Mouse (Mus musculus) 3134 (cell line): ENCODE measurements around the gene Fli1.
A peak's percentile ranks its signal among the peaks of the same experiment; 100 is the strongest.

Experiments
- DNase-seq: peaks from one replicate; pipeline ENCODE4 v3.0.0-alpha.2; 2011; ENCODE audit warnings: low spot score; ENCODE audit not compliant: insufficient read length; ENCODE audit errors: extremely low read depth

The Fli1 gene

DNA sequence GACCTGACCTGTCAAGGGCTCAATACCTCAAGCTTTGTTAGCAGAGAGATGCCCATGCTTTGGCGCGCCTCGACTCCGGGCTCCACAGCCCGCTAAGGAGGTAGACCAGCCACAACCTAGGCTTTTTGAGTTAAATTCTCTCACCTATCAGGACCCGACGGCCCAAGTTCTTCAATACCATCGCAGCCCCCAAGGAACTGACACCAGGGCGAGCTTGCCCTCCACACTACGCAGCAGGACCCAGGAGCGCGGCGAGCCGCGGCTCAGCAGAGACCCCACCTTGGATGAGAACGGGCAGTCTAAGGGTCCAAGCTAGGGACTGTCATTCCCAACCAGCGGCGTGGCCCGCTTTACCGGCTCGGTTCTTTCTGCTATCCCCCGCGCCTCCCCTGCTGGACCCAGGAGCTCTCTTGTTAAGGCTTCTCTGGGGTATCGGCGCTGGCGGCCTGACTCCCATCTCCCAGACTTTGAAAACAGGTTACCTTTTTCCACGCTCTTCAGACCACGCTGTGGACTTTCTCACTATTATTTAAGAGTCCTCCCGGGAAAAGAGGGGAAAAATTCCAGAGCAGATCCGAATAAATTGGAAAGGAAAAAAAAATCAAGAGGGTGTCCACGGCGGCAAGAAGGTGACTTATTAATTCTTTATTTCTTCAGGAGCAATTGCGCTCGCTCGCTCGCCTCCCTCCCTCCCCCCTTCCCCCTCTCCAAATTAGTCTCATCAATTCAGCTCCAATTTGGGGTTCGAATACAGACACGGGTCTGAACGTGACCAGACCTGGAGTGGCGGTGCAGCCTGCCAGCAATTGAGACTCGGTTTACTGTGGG lies at the start of gene Fli1:
TSS of gene Fli1 (minus strand) at position 650 of the 828 bp plus-strand sequence.
- no peak for DNase-seq

- DNase-seq = peak; percentile 76
These were observed 49.3 kb upstream of the Fli1 start for GRCm38 (mm10) chr9:32591732-32592582.

DNA sequence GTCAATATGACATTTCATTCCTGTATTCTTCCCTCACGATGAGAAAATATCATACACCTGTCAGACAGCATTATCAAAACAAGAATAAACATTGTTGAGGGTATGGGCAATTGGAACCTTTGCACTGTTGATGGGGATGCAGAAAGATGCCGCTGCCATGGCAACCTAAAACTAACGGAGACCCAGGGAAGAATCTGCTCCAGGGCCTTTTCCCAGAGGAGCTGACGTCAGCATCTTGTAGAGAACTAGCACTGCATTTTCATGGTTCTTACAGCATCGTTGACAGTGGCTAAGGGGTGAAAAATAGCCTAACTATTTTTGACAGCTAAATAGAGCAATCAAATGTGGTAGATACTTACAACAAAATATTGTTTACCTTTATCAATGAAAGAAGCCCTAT lies 47.9 kb upstream of the Fli1 start:
- no peak for DNase-seq

DNA sequence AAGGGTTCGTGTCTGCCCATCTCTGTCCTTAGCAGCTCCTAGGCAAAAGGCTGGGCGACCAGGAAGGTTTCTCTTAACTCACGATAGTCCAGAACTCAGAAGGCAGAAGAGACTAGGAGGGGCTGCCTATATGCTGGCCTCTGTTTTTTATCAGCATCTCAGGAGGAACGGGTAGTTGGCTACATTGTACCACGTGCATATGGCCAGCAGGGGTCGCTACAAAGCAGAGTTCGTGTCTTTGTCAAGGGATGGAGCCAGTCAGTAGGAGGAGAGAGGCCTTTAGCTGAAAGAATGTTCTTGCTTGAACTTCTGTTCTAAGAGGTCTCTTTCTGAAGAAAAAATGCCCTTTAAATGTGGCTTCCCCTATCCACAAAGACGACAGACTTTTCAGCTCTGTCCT lies 47.2 kb upstream of the Fli1 start:
- no peak for DNase-seq

- no peak for DNase-seq
These were observed 42.7 kb upstream of the Fli1 start for GRCm38 (mm10) chr9:32585357-32585756.

- DNase-seq = no peak
These were observed 41.2 kb upstream of the Fli1 start for GRCm38 (mm10) chr9:32583905-32584304.

GRCm38 (mm10) chr9:32581851-32582573 lies 39.4 kb upstream of the Fli1 start:
- no peak for DNase-seq

- no peak for DNase-seq
These were observed 35.8 kb upstream of the Fli1 start for GRCm38 (mm10) chr9:32578411-32578810.

DNA sequence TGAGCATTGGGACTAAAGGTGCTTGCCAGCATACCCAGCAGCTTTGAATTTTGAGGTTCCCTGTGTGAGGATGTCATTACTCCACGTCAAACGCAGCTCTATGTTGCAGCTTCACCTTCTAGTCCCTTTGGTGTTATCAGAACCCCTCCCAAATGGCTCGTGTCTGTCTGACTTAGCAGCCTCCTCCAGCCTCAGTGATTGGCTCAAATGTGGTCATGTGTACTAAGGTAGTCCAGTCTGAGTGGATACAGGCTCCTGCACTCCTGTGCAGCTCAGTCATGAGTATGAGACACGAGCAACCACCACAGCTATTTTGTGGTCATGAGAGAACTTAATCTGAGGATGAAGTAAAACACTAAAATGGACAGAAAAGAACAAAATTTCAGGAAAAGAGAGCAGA lies 31.0 kb upstream of the Fli1 start:
- no peak for DNase-seq

DNA sequence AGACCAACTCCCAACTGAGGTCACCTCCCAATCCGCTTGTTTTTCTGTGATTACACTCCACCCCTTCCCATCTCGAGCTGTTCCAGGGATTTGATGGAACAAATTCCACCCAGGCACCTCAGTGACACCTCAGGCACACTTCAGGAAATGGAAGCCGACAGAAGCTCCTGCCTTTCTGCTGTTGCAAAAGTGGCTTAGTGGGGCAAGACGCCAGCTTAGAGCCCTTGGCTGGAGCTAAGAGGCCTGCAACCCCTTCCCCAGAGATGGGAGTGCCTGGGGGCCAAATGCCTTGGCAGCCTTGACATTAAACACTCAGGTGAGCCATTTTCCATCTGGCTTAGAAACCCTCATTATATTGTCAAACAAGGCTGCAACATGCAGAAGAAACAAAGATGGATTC lies 29.0 kb upstream of the Fli1 start:
- DNase-seq = no peak

DNA sequence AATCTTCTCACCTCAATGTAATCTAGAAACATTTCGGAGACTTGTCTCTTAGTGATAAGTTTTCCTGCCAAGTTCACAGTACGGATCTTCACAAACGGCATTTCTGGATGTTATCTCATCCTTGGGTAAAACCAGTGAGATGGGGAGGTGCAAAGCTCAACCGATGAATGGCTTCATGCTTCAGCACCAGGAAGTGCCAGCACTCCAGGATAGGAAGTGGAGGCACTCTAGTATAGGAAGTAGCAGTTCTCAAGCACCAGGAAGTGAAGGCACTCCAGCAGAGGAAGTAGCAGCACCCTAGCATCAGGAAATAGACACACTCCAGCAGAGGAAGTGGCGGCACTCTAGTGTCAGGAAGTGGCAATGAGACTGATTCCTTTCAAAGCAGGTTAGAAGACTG lies 27.9 kb upstream of the Fli1 start:
- DNase-seq = no peak

DNA sequence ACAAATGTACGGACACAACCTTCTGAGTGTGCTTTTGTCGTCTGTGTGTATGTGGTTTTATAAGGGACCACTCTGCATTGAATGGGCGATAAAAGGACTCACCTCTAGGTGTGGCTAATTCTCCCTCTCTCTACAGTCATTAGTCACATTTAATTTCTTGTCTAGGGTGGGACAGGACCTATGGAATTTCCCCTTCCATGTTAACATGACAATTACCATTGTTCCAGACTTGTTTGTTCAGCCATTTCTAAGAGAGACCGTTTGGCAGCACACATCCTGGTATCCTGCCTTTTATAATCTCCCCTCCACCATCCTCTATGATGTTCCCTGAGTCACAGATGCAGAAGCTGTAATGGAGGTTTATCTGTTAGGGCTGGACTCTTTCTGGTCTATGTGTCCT lies 26.6 kb upstream of the Fli1 start:
- no peak for DNase-seq

DNA sequence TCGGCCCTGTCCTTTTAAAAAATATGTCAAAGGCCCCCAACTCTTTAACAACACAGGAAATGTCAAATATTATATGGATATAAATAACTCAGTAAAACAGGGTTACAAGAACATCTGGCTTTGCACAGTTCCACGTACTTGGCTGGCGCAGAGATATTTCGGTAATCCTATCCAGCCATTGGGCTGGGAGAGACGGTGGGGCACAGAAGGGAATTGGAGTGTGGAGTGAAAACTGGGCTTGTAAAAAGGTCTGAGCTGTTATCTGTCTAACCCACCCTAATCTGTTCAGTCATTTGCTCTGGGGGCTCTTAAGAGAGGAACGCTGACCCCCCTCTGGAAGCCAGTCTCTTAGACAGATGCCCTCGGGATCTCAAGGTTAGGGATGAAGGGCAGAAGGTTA lies 24.9 kb upstream of the Fli1 start:
- DNase-seq = no peak

DNA sequence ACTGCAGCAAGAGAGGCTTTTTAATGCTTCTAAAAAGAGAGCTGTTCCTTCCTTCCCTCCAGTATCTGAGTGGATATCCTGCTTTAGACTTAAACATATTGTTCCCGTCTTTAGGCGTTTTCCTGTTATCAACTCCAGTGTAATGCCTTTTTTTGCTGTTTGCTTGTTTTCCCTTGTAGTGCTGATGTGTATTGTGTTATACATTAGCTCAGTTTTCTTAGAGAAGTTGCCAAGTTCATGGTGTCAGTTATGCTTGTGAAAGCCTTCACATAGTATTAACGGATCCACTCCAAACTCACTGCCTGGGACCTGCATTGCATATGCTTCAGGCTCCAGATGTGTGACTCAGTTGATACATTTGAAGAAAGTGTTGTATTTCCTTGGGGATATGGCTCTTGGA lies 22.6 kb upstream of the Fli1 start:
- no peak for DNase-seq

DNA sequence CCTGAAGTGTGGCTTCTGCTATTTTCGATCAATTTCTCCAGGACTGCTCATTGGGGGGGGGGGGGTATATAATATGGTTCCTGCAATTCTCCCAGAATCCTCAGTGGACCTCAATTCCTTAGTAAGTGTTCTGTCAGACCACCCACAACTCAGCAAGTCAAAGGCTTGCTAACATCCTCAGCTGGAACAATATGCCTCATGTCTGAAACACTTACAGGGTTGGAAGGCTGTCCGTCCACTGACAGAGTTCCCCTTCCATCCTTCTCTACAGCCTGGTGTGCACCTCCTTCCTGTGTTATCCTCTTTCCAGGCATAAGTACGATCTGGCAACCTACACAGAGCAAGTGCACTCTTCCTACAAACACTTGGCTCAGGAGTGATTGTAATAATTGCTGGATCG lies 20.2 kb upstream of the Fli1 start:
- no peak for DNase-seq

DNA sequence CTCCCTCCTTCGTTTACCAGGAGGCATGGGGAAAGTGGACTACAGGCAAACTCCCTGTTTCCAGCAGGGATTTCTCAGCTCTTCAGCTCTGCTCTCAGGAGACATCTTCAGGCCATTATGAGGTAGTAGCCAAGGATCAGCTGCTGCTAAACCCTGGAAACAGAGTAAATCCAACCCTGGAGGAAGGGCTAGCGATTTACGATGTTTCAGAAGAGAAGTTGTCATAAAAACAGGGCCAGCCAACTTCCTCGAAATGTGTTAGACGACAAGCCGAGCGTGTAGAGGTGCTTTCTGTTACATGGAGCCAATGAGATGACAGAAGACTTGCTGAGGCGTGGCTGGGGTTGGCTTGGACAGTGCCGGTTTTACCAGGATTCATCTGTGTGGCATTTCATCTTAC lies 19.7 kb upstream of the Fli1 start:
- no peak for DNase-seq

DNA sequence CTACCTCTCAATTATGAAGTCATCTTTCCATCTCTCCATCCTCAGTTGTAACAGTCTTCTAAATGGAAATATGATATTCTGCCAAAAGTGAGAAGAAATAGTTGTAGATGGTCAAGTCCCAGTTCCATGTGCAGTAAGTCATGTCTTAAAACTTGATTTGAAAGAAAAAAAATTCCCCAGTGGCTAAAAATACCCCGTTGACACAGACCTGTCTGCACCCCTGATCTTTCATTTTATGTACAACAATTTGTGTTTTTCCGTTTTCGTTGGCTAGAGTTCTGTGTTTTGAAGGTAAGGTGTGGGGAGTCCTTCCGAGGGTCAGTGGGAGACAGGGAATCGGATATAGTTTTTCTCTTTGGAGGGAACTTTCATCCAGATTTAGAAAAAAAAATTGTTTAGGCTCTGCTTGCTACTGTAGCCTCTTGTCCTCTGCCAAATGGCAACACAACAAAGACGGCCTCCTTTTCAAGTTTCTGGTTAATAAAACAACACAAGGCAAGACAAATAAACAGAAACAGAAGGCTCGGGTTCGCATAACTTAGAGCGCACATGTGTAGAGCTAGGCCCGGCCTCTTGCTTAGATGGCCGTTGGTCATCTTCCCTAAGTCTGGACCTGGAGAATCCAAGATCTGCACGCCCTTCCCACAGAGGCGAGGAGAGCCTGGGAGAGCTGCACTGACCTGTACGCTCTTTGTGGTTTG lies 18.7 kb upstream of the Fli1 start:
- DNase-seq = no peak

DNA sequence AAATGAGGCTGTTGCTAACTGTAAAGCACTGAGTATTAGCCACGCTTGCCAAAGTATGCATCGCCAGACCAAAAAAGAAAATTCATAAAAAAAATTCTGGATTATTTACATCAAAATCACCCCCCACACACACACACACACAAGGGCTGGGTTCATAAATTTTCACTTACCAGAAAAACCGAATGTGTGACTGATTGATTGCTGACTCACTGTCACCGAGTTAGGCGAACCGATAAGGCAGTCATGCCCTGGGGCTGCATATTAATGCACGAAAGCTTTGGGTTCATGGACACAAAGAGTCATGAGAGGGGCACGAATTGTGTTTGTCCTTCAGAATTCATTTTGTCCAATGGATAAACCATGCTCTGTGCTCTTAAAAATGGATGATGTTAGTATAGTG lies 17.2 kb upstream of the Fli1 start:
- DNase-seq = no peak

GRCm38 (mm10) chr9:32559454-32559853 lies 16.8 kb upstream of the Fli1 start:
- DNase-seq = no peak

GRCm38 (mm10) chr9:32556313-32556712 lies 13.7 kb upstream of the Fli1 start:
- DNase-seq = no peak

- DNase-seq = no peak
These were observed 12.6 kb upstream of the Fli1 start for GRCm38 (mm10) chr9:32555279-32555678.
